Mouse (Mus musculus): ENCODE data around the gene Pxt1. TPM values are rescaled to one million over a fixed set of nuclear protein-coding genes. Genes with fewer than 3 reads are reported as not detected.

Gene Pxt1
- polyA plus RNA-seq, 1 experiment, result not detected

- Histone ChIP-seq H3K4me1 (ENCODE audit: control insufficient read depth, insufficient read depth, low read length) (no peaks in the 10 kb centered on the region), H3K27ac (ENCODE audit: insufficient read depth, low read depth, low read length) (no peak overlapping the region), H3K4me3 (ENCODE audit: insufficient read depth, low read depth, low read length) (no peak overlapping the region)
- 78% methylated on average over 10 of the region's 10 CpGs for WGBS
- TF ChIP-seq CTCF (IDR thresholded peaks at IDR 0.05; ENCODE audit: insufficient read depth, low read depth, low read length), result 0 out of 2 replicates have a peak, but pooled peaks have one; percentile 12
- no peak for TF ChIP-seq POLR2A (IDR thresholded peaks at IDR 0.05; ENCODE audit: insufficient read depth, low read depth, low read length)
These were observed 6.9 kb downstream of the Pxt1 start for GRCm38 (mm10) chr17:28936622-28937345.

DNA sequence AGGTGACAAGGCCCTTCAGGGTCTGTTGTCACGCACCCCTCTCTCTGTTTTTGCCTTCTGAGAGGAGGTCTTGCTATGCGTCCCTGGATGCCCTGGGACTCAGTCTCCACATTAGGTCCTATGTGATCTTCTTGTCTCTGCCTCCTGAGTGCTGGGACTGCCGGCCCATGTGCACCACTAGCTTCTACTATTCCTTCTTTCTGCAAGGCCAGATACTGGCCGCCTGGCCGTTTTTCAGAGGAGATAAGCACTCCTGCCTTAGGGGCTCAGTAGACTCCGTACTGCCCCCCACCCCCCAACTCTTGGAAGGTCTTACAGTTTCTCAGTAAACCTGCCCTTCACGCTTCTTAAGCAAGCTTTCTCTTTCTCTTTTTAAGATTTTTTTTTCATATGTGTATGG lies 7.5 kb downstream of the Pxt1 start:
- no peaks in the 10 kb centered on the region for H3K4me1 ChIP-seq (ENCODE audit: control insufficient read depth, insufficient read depth, low read length)
- 92% methylated on average over 7 of the region's 7 CpGs for WGBS
- H3K4me3 ChIP-seq (ENCODE audit: insufficient read depth, low read depth, low read length), result no peak overlapping the region
- TF ChIP-seq CTCF (IDR thresholded peaks at IDR 0.05; ENCODE audit: insufficient read depth, low read depth, low read length) (no peak), POLR2A (IDR thresholded peaks at IDR 0.05; ENCODE audit: insufficient read depth, low read depth, low read length) (no peak)
- H3K27ac ChIP-seq (ENCODE audit: insufficient read depth, low read depth, low read length), result no peak overlapping the region

DNA sequence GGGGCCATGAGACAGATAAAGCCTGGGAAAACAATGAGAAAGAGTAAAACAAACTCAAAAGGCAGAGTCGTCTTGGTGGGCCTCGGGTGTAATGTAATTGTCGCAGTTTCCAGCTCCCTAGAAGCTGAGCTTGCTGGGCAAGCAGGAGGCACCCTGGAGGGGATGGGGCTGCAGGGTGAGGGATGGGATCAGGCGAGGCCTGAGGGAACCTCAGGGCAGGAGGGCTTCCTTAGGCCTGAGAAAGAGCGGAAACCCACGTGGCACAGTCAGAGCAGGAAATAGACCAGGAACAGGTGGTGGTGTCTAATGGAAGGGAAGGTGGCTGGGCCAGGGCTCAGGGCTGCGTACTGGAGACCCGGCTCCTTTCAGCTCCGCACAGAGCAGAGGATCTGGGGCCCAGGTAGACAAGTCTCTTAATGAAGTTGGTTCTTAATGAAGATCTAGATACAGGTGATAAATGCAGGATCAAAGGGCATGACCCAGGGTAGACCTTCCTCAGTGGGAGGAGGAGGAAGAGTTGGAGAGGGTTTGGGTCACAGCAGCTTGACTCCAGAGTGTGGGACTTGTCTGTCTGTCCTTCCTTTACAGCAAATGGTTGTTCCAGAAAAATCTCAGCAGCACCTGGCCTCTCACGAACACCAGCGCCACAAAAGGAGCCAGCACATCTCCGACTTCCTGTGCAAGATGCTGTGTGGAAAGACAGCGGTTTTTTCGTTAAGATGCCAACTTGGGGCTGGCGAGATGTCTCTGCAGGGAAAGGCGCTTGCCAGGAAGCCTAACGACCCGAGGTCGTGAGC lies 9.3 kb downstream of the Pxt1 start:
- WGBS, result 75% methylated on average over 19 of the region's 19 CpGs
- Histone ChIP-seq H3K27ac (ENCODE audit: insufficient read depth, low read depth, low read length) (no peak overlapping the region), H3K4me3 (ENCODE audit: insufficient read depth, low read depth, low read length) (no peak overlapping the region), H3K4me1 (ENCODE audit: control insufficient read depth, insufficient read depth, low read length) (peaks cover 9% of the 10 kb centered on the region)
- no peak for TF ChIP-seq CTCF (IDR thresholded peaks at IDR 0.05; ENCODE audit: insufficient read depth, low read depth, low read length)
- TF ChIP-seq POLR2A (IDR thresholded peaks at IDR 0.05; ENCODE audit: insufficient read depth, low read depth, low read length), result no peak

DNA sequence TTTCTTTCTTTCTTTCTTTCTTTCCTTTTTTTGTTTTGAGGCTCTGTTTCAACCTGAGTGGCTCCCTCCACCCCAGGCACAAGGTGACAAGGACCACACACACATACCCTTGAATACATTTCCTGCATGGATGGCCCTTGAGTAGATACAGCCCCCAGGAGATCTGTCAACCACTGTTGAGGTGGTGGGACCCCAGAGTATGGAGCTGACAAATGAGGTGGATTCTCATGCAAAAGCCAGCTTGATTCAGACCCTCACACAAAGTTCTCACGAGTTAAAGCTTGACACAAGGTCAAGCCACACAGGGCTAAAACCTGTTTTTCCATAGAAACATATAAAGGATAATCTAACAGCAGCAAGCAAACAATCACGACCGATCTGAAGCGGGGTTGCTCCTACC lies 11.4 kb downstream of the Pxt1 start:
- peaks cover 9% of the 10 kb centered on the region for H3K4me1 ChIP-seq (ENCODE audit: control insufficient read depth, insufficient read depth, low read length)
- no peak overlapping the region for H3K27ac ChIP-seq (ENCODE audit: insufficient read depth, low read depth, low read length)
- 82% methylated on average over 4 of the region's 4 CpGs for WGBS
- H3K4me3 ChIP-seq (ENCODE audit: insufficient read depth, low read depth, low read length), result no peak overlapping the region
- no peak for TF ChIP-seq POLR2A (IDR thresholded peaks at IDR 0.05; ENCODE audit: insufficient read depth, low read depth, low read length)
- TF ChIP-seq CTCF (IDR thresholded peaks at IDR 0.05; ENCODE audit: insufficient read depth, low read depth, low read length), result no peak

DNA sequence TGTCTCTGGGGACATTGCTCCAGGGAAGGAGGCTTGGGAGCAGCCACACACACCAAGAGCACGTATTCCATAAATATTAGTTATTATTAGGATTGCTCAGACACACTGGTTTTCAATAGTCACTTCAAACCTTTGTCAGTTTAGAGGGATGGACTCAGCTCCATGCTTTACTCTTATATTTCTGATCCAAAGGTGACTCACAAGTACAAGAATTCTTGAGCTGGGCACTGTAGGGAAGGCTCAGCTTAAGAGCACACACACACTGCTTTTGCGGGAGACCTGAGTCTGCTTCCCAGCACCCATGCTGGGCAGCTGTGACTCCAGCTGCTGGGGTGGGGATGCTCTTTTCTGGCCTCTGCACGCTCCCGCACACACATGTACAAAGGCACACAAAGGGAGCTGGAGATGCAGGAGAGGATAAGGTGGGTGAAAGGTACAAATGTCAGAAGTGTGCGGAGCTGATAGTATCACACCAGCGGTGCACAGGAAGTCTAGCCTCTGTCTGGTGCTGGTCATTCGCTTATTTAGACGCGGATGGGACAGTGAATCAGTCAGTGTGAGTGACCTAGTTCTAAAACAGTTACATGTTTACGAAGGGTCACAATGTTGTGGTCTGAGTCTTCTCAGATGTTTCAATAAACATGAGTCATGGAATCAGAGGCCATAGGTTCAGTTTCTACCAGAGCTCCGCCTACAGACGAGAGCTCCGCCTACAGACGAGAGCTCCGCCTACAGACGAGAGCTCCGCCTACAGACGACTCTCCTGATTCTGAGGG lies 12.0 kb downstream of the Pxt1 start:
- Histone ChIP-seq H3K27ac (ENCODE audit: insufficient read depth, low read depth, low read length) (no peak overlapping the region), H3K4me3 (ENCODE audit: insufficient read depth, low read depth, low read length) (no peak overlapping the region), H3K4me1 (ENCODE audit: control insufficient read depth, insufficient read depth, low read length) (peaks cover 9% of the 10 kb centered on the region)
- 93% methylated on average over 18 of the region's 18 CpGs for WGBS
- TF ChIP-seq POLR2A (IDR thresholded peaks at IDR 0.05; ENCODE audit: insufficient read depth, low read depth, low read length) (no peak), CTCF (IDR thresholded peaks at IDR 0.05; ENCODE audit: insufficient read depth, low read depth, low read length) (no peak)

- no peak for TF ChIP-seq CTCF (IDR thresholded peaks at IDR 0.05; ENCODE audit: insufficient read depth, low read depth, low read length)
- TF ChIP-seq POLR2A (IDR thresholded peaks at IDR 0.05; ENCODE audit: insufficient read depth, low read depth, low read length), result no peak
- peaks cover 15% of the 10 kb centered on the region for H3K4me1 ChIP-seq (ENCODE audit: control insufficient read depth, insufficient read depth, low read length)
- no peak overlapping the region for H3K27ac ChIP-seq (ENCODE audit: insufficient read depth, low read depth, low read length)
- H3K4me3 ChIP-seq (ENCODE audit: insufficient read depth, low read depth, low read length), result no peak overlapping the region
- WGBS, result 25% methylated on average over 14 of the region's 14 CpGs
These were observed 13.1 kb downstream of the Pxt1 start for GRCm38 (mm10) chr17:28930392-28931074.

DNA sequence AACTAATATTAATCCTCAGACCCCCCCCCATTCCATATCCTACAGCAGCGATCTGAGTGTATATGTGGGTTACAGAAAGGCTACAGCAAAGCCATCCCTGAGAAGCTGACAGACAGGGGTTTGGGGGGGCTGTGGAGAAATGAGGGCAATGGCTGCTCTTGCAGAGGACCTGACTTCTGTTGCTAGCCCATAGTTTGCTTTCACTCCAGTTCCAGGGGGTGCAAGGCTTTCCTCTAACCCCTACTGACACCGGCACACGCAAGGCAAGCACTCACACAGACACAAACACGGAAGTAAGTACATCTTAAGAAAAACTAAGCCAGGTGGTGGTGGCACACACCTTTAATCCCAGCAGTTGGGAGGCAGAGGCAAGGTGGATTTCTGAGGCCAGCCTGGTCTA lies 14.3 kb downstream of the Pxt1 start:
- Histone ChIP-seq H3K4me3 (ENCODE audit: insufficient read depth, low read depth, low read length) (no peak overlapping the region), H3K4me1 (ENCODE audit: control insufficient read depth, insufficient read depth, low read length) (peaks cover 15% of the 10 kb centered on the region), H3K27ac (ENCODE audit: insufficient read depth, low read depth, low read length) (no peak overlapping the region)
- no peak for TF ChIP-seq CTCF (IDR thresholded peaks at IDR 0.05; ENCODE audit: insufficient read depth, low read depth, low read length)
- no peak for TF ChIP-seq POLR2A (IDR thresholded peaks at IDR 0.05; ENCODE audit: insufficient read depth, low read depth, low read length)
- 95% methylated on average over 4 of the region's 4 CpGs for WGBS

GRCm38 (mm10) chr17:28928004-28928403 lies 15.6 kb downstream of the Pxt1 start:
- 76% methylated on average over 9 of the region's 9 CpGs for WGBS

More at GRCm38 (mm10) chr17:28928004-28928403, 15.6 kb downstream of the Pxt1 start:
- no peak overlapping the region for H3K4me3 ChIP-seq (ENCODE audit: insufficient read depth, low read depth, low read length)
- TF ChIP-seq CTCF (IDR thresholded peaks at IDR 0.05; ENCODE audit: insufficient read depth, low read depth, low read length), result no peak
- TF ChIP-seq POLR2A (IDR thresholded peaks at IDR 0.05; ENCODE audit: insufficient read depth, low read depth, low read length), result no peak
- no peak overlapping the region for H3K27ac ChIP-seq (ENCODE audit: insufficient read depth, low read depth, low read length)
- H3K4me1 ChIP-seq (ENCODE audit: control insufficient read depth, insufficient read depth, low read length), result peaks cover 15% of the 10 kb centered on the region

Data from olfactory bulb, adult 2 months (tissue).